Mouse (Mus musculus): ENCODE measurements at regions not wholly inside any gene's neighbourhood (a gene's known extent, or its start where the extent isn't known, plus 50 kb on each side); places are given as distances from the start of the nearest gene placed in this dataset.
A peak's percentile ranks its signal among the peaks of the same experiment; 100 is the strongest.

DNA sequence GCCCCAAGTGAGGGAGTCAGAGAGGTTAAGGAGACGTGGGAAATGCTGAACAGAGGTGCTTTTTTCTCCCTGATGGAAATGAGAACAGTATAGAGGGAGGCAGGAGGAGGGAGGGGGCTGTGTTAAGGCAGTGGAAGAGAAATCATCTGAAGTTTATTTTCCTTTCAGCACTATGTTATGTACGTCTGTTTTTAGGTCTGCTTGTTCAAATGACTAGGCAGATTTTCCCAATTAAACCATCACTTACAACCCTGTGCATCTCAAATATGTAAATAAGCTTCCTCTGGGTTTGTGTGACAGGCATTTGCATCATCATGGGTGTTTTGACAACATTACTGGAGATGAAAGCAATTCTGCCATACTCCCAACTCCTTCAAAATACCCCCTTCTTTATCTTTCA is 92.1 kb upstream of the Got2 start:
- no peak for ATAC-seq (replicated peaks; ENCODE audit: poor library complexity)

DNA sequence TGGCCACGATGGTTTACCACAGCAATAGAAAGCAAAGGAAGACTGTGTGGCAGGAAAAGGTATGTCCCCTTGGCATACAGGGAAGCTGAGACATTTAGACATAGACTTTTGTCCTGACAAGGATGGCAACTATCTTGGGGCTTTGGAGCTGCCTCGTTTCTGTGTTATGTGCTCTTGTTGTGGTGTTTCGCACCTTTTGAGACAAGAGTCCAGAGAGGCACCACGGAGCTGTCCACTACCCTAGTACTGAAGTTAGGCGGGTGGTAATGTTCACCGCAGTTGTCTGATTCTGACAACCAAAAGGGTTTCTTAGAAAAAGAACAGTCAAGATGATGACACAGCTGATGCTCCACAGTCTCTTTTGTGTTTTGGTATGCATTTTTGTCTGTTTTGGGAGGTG is 90.9 kb upstream of the Got2 start:
- no peak for ATAC-seq (replicated peaks; ENCODE audit: poor library complexity)

DNA sequence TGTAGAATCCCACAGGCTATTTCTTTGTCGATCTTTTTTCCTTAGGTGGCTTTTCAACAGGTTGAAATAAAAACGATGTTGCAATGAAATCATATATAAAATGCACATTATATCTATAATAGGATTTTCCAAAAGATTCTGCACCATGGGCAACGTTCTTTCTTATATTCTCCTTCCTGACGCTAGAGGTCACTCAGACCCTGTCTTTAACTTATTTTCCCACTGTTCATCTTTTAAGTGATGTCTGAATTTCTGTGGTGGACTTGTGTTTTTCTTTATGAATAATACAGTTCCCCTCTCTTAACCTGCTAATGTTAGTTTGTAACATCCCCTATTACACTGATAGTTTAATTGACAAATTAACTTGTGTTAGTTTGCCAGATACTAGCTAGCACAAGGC is 86.5 kb upstream of the Got2 start:
- no peak for ATAC-seq (replicated peaks; ENCODE audit: poor library complexity)

DNA sequence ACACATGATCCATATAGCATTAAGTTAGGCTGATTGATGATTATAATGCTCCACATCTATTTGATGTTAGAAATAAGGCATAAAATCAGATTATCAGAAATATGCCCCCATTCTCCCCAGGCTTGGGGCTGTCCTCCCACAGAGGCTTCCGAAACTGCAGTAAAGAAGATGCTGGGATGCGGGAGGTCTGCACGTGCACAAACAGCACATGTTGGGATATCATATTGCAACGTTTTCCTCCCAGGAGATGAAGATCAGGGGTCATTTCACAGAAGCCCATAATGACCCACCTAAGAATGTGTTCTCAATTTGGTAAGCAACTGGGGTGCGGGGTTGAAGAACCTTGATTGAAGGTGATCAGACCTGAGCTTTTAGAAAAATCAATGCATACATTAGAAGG is 85.9 kb upstream of the Got2 start:
- ATAC-seq (replicated peaks; ENCODE audit: poor library complexity) = no peak

DNA sequence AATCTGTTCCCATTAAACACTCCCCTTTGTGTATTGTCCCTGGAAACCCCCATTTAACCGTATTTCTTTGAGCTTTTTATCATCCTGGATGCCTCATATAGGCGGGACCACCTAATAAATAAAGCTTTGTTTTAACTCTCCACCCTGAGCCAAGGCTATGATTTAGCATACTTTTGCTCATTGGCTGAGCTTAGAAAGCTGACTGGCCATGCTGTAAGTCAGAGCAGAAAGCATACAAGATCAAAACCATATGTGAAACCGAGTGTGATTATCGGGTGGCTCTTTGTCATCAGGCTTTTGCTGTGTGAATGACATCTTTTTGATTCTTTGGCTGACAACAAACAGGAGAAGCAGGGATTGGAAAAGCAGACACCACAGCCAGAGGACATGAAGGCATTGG is 85.2 kb upstream of the Got2 start:
- no peak for ATAC-seq (replicated peaks; ENCODE audit: poor library complexity)

DNA sequence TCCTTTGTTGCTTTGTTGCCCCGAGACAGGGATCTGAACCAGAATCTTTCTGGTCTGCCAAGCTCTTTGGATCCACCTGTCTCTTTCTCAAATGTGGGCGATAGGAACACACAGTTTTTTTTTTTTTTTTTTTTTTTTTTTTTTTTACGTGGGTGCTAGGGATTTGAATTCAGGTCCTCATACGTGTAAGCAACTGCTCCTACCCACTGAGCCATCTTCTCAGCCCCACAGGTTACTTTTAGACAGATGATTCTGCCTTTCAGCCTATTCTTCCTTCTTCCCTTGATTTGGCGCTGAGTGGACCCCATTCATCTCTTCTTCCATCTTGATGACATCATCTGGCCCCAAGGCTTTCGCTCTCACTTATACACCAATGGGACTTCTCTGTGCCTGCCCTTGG is 80.5 kb upstream of the Got2 start:
- ATAC-seq (replicated peaks; ENCODE audit: poor library complexity) = no peak

DNA sequence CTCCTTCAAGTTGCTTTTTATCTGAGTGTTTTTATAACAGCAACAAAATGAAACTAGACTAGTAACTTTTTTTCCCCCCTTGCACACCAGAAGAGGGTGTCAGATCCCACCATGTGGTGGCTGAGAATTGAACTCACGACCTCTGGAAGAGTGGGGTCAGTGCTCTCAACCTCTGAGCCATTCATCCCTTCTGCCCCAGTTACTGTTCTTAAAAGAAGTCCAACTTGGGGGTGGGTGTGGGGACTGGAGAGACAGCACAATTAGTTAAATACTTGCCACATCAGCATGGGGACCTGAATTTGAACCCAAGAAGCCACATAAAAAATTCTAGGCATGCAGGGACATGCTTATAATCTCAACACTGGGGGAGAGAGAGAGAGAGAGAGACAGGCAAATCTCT is 78.1 kb upstream of the Got2 start:
- ATAC-seq (replicated peaks; ENCODE audit: poor library complexity) = no peak

DNA sequence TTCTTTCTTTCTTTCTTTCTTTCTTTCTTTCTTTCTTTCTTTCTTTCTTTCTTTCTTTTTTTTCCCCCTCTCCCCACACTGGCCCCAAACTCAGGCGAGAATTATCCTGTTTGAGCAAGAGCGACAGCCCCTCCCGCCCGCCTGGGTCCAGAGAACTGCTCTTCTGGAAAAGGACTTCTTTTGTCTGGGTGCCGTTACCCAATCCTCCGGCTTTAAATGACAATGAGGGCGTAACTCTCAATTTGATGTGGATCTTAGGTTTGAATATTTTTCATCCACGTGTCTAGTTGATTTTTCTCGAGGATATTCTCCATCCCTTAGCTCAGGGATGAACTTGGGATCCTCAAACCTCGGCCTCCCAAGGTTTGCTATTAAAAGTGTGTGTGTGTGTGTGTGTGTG is 63.9 kb upstream of the Got2 start:
- ATAC-seq (replicated peaks; ENCODE audit: poor library complexity) = no peak

DNA sequence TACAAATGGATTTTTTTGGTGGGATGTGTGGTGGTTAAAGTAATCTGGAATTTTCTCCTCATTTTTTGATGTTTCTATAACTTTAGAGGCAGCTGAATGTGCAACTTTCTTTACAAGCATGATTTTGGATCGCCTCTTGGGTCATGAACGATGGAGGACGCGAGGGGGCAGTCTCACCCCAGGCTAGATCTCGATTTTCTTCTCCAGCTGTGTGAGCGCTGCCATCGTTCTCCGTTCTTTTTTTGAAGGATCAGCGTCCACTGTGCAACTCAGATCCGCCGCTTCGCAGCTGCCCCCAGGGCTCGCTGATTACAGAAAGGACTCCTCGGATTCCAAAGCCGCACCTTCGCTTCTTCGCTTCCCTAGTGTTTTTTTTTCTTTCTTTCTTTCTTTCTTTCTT is 63.4 kb upstream of the Got2 start:
- peak; percentile 98 for ATAC-seq (replicated peaks; ENCODE audit: poor library complexity)

Data from megakaryocyte progenitor cell, adult 5-6 weeks (primary cell).